Mouse (Mus musculus) c-Kit-positive CD71-positive TER-119-positive erythroid progenitor cells, embryonic 14.5 days (primary cell): ENCODE measurements around the gene Olfr155.

Source experiments
- DNase-seq: peaks from one replicate; pipeline ENCODE4 v3.0.0-alpha.2; 2013; ENCODE audit warnings: low spot score

Gene Olfr155

DNA sequence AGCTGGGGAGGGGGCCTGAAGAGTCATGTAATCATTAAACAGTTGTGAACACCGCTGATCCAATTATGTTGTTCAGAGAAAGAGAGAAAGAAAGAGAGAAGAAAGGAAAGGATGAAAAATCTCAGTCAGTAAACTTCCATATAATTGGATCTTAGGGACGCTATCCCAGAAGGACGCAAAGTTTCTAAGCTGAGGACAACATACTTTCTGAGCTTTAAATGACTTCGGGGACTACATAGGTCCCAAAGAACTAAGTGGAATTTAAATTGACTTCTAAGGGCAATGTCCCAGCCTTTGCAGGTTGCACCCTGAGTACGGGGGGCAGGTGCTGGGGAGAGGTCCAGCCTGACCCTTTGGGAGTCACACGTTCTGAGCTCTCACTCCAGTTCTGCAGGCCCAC lies at the start of gene Olfr155:
Olfr155 (plus strand) TSS at position 301 of the 400 bp plus-strand sequence.
- DNase-seq = no peak

DNA sequence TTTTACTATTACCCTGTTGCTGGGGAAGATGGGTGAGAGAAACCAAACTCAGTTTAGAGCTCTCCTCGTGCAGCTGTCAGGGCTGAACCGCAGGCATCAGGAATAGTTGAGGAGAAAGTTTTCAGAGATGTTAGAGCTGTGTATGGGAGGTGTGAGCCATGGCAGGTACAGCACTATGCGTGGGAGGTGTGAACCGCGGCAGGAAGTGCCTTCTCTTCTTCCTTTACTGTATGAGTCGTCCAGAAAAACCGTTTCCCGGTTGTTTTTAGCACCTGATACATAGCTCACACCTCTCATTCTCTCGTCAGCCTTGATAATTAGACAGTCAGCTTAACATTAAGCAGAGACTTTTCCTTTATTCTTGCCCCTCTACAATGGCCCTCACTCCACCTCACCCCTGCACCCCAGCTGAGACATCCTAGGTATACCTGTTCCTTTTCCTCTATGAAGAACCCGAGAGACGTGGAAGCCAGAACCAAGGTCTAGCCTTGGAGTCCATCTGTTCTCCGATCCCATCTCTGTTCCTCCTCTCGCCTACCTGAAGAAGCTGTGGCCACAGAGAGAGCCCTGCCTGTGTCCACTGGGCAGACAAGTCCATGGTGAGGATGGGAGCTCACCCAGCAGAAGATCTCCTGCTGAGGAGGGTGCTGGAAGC lies 28.3 kb upstream of the Olfr155 start:
- DNase-seq = no peak

DNA sequence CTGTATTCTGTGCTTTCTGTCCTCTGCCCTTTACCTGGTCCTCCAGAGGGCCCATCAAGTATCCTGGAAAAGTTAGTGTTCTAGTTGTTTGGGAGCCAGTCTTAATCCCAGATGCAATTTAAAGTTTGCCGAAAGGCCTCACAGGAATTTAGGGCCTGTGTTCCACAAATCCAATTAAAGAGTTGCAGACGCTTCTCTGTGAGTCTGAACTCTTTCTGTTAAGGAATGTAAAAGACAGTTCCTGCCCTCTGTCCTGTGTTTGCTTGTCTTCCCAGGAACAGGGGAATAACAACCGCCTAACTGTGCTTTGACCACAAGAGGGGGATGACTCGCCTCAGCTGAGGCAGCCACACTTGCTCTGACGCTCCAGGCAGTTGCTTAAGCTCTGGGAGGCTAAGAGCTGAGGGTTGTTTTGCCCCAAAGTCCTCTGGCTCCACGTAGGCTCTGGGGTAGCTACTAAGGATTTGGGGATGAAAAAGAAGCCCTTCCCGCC lies 27.5 kb upstream of the Olfr155 start, which contains the start of gene Olfr156:
Olfr156 (minus strand) TSS at position 51 of the 493 bp plus-strand sequence.
- DNase-seq = no peak

DNA sequence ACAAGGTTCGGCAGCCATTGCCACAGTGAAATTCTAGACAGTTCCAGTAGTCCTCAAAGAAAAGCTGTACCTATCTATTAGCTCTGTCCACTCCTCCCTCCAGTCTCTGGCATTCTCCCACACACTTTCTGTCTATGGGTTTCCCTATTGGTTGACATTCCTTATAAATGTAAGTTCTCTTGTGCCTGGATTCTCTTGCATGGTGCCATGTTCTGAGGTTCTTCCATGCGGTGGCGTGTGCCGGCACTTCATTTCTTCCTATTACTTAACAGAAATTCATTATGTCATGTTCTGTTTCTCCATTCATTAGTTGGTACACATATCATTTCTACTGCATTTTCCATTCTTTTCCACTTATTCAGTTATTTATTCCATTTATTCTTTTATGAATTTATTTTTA lies 22.6 kb upstream of the Olfr155 start:
- no peak for DNase-seq

DNA sequence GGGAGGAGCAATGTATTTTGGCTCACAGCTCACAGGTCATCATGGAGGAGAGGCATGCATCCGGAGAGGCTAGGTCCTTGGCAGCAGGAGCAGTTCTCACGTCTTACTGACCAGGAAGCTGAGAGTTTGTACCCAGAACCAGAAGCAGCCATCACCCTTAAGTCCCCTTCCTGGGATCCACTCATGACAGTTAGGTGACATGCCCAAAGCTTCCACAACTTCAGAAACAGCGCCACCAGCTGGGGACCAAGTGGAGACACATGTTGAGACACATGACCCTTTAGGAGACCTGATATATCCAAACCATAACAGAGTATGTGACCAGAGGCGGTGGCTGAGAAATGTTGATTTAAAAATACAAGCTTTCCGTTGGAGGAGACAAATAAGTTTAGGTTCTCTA lies 19.3 kb upstream of the Olfr155 start:
- DNase-seq = peak; percentile 3

DNA sequence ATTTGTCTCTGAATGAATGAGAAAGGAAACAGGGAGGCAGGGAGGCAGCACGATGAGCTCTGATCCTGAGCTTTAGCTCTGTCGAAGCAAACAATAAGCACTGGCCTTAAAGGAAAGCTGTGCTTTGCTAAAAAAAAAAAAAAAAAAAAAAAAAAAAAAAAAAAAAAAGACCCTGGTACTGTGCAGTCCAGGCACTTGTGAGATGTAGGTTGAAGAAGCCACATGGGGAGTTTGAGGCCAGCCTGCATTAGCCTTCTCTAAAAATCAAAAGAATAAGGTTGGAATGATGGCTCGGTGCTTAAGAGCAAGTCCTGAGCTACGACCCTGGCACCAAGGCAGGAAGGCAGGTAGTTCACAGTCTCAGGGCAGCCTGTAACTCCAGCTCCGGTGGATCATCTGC lies 17.6 kb upstream of the Olfr155 start:
- no peak for DNase-seq

GRCm38 (mm10) chr4:43834749-43835148 lies 16.6 kb upstream of the Olfr155 start:
- no peak for DNase-seq

DNA sequence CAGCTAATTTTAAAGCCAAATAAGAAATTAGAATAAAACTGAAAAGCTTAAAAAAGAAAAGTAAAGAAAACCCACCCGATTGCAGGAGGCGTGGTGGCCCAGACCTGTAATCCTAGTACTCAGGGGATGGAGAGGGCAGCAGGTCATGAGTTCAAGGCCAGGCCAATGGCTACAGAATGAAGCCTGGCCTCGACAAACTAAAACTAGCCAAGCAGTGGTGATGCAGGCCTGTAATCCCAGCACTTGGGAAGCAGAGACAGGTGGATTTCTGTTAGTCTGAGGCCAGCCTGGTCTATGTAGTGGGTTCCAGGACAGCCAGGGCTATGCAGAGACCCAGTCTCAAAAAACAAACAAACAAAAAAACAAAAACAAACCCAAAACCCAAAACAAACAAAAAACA lies 13.0 kb upstream of the Olfr155 start:
- DNase-seq = no peak

DNA sequence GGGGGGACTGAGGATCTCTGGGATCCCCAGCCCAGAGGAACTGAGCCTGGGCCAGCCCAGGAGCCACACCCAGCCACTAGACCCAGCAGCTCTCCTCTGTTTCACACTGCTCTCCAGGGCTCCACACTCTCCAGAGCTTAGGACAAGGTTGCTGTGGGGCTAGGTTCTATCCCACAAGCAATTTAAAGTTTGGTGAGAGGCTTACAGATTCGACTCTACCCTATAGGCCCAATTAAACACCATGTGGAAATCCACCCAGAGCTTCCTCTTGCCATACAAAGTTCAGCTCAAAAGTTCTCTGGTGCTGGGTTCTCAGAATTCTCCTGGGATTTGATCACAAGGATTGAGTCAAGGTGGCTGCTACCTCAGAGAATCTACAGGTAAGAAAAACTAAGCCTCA lies 11.3 kb upstream of the Olfr155 start, which contains the start of gene Olfr157:
Olfr157 (minus strand) TSS at position 101 of the 400 bp plus-strand sequence.
- no peak for DNase-seq

GRCm38 (mm10) chr4:43854101-43854500 lies 2.7 kb downstream of the Olfr155 start:
- no peak for DNase-seq

GRCm38 (mm10) chr4:43859886-43860285 lies 8.5 kb downstream of the Olfr155 start:
- no peak for DNase-seq

DNA sequence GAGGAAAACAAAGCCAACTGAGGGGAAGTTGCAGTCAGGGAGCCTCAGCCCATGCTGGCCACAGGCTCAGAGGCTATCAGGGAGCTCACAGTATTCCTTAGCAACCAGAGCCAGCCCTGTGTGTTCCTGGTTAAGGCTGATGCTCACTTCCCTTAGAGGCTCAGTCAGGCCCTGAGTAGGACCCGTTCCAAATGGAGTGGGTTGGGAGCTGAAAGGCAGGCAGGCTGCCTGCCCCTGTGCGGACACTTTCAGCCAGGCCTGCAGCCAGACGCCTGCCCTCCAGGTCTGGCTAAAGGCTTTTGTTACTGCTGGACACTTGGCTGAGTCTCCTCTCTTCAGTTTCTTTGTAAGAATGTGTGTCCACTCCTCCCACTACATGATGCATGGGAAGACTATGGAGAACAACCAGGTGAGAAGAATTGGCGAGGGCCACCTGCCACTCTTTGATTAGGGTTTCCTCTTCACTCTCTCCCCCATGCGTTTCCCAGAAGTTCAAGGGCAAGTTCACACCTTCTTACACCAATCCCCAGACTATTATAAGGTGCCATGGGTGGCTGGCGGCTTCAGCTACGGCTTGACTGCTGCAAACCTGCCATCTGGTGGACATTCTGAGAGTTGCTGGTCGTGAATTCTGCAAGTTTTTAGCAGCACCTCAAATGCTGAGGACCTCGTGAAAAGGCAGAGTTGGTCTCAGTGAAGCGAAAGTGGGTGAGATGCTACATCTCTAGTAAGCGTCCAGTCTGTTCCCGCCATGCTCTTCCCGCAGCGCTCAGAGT lies 9.6 kb downstream of the Olfr155 start:
- peak; percentile 27 for DNase-seq

GRCm38 (mm10) chr4:43863298-43863697 lies 11.9 kb downstream of the Olfr155 start:
- DNase-seq = no peak

DNA sequence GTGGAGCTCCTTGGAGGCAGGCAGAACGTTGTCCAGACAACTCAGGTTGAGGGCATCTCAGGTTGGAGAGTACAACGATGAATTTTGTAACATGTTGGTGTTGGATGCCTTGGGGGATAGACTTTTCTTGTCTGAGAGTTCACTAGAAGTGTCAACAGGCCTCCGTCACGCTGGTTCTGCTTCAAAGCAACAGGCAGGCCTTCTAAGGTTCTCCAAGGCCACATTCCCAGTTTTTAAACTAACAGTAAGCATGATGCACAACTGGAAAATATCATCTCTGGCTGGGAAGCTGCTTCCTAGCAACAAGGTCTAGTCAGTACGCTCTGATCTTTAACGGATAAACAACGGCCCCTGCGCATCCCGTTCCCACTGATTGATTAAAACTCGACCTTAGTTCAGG lies 18.5 kb downstream of the Olfr155 start:
- no peak for DNase-seq

DNA sequence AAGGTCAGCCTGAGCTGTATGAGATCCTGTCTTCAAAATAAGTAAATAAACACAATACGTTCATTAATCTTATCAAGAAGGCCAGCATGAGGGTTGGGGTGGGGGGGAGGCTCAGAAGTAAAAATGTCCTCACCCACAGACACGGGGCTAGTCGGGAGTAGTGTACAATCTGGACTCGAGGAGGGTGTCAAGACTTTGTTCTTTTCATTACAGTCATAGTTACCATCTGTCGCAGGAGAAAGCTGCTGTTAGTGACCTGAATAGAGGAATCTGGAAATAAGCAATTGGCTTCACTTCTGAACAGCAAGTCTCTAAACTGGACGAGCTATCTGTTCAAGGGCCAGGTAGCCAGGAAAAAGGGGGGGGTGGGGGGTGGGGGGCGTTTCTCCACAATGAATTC lies 23.1 kb downstream of the Olfr155 start:
- DNase-seq = no peak

DNA sequence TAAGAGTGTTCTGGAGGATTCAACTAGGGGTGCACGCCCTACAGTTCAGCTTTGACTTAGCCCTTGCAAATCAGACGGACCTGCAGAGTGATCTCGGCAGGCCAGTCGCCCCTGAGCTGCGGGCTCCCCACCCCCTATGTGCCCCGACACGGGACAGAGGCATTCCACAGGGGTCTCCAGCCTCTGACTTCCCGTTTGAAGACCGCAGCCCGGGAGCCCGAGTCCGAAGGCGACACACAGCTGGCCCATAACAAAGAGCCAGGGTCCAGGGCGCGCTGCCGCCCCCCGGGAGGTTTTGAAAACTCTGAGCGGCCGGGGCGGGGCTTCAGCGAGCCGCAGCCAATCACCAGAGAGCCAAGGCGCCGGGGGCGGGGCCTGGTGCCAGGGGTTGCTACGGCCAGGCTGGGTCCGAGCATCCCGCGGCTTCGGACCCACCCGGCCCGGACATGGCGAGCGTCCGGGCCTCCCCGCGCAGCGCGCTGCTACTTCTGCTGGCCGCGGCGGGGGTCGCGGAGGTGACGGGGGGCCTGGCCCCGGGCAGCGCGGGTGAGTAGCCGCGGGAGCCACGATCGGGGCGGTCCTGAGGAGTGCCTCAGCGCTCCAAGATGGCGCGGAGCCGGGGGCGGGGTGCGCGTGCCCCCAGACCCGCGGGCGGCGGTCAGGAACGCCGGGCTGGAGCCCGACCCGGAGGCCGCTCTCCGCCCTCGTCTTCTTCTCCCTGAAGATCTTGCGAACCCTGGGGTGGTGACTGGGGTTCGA lies 24.0 kb downstream of the Olfr155 start, which contains the start of gene Reck:
Reck (plus strand) TSS at position 371 of the 759 bp plus-strand sequence.
- DNase-seq = peak; percentile 48

- no peak for DNase-seq
These were observed 24.6 kb downstream of the Olfr155 start for GRCm38 (mm10) chr4:43875919-43876411.

GRCm38 (mm10) chr4:43877230-43877629 lies 25.9 kb downstream of the Olfr155 start:
- no peak for DNase-seq

GRCm38 (mm10) chr4:43878121-43878776 lies 26.9 kb downstream of the Olfr155 start:
- no peak for DNase-seq

DNA sequence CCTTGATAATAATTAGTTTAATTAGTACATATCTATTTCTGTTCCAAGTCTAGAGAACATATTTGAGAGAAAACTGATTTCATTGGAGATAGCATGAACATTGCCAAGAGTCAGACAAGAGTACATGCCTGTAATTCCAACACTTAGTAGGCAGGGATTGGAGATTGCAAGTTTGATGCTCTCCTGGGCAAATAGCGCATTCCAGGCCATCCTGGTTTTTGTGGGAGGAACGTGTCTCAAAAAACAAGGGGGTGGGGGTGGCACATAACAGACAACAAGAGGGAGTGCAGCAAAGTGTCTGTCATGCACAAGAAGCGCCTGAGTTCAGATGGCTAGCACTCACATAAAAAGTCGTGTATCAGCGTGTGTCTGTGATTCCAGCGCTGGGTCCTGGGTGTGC lies 28.2 kb downstream of the Olfr155 start:
- DNase-seq = no peak

DNA sequence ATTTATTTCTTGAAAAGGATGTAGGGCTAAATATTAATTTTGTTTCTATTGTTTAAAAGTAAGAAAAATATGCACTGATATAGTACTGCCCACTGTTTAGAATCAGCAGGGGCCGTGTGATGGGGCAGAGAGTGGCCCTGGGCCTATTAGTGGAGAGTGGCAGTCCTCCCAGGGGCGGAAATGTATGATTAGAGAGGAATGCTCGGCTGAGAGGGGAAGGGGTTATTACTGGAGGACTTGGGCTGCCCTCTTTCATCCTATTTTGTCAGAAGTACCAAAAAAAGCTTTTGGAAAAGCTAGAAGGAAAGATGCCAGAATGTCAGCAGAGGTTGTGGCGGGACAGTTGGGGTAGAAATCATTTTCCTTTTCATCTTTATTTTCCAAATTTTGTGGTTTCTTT lies 32.8 kb downstream of the Olfr155 start:
- no peak for DNase-seq

- DNase-seq = no peak
These were observed 39.9 kb downstream of the Olfr155 start for GRCm38 (mm10) chr4:43891247-43891646.
